Mouse (Mus musculus): ENCODE results near the gene Cnpy4. TPM values are rescaled to one million over a fixed set of nuclear protein-coding genes. Genes with fewer than 3 reads are reported as not detected.
"Not testable (repeated sequence)": the region's sequence is repeated elsewhere in the genome, so short reads cannot be mapped to it uniquely, and the experiment has no call there.

The Cnpy4 gene
- total RNA-seq, 2 experiments from 2014 or later = 13.0 to 29.3 TPM

- no peak for ATAC-seq (replicated peaks; ENCODE audit: low FRiP score, poor library complexity, severe bottlenecking)
Measured at GRCm38 (mm10) chr5:138195463-138195862, 8.2 kb downstream of the Cnpy4 start.

DNA sequence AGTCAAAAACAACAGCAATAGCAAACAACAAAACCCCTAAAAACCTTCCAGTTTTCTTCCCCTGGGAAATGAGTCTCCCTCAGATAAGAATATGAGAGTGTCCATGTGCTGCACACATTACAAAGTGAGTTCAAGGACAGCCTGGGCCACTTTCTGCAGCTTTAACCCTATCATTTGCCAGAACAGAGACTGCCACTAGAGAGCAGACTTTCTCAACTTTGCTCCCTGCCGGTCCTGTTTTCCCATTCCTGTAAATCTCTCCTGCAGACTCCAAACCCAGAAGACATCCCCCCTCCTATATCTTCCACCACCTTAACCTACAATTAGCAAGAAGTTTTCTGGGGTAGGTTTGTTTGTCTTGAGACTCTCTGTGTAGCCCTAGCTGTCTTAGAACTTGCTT is 12.3 kb downstream of the Cnpy4 start:
- ATAC-seq (replicated peaks; ENCODE audit: low FRiP score, poor library complexity, severe bottlenecking) = no peak

DNA sequence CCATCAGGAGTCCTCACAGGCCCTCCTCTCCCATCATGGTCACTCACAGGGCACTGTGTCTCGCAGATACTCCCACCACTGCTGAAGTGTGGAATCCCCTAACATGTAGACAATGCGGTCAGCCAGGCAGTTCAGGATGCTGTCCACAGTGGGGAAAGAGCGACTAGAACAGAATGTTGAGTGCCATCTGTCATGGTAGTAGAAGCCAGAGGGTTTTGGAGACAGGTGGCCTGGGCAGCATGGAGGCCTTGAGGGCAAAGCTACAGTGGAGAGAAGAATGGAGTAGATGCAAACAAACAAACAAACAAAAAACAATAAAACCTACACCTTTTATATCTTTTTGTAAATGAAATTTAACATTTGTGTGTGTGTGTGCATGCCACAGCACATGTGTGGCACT is 14.8 kb downstream of the Cnpy4 start:
- ATAC-seq (replicated peaks; ENCODE audit: low FRiP score, poor library complexity, severe bottlenecking) = no peak

GRCm38 (mm10) chr5:138207253-138207652 is 20.0 kb downstream of the Cnpy4 start:
- ATAC-seq (replicated peaks; ENCODE audit: low FRiP score, poor library complexity, severe bottlenecking) = no peak

- no peak for ATAC-seq (replicated peaks; ENCODE audit: low FRiP score, poor library complexity, severe bottlenecking)
Measured at GRCm38 (mm10) chr5:138207873-138208272, 20.6 kb downstream of the Cnpy4 start.

- ATAC-seq (replicated peaks; ENCODE audit: low FRiP score, poor library complexity, severe bottlenecking) = not testable (repeated sequence)
Measured at GRCm38 (mm10) chr5:138216632-138217031, 29.3 kb downstream of the Cnpy4 start.

- no peak for ATAC-seq (replicated peaks; ENCODE audit: low FRiP score, poor library complexity, severe bottlenecking)
Measured at GRCm38 (mm10) chr5:138219864-138220263, 32.6 kb downstream of the Cnpy4 start.

DNA sequence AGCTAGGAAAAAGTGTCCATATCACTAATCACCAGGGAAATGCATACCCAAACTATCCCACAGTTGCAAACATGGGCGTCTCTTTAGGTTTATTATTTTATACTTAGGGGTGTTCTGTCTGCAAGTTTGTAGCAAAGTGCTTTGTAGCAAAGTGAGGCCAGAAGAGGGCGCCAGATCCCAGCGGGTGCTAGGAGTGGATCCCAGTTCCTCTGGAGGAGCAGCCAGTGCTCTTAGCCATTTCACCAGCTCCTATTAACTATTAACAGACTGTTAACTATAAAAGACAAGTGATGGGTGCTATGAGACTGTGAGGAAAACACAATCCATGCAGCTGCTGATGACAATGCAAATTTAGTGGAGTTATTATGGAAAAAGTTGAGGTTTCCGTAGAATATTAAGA is 34.8 kb downstream of the Cnpy4 start:
- ATAC-seq (replicated peaks; ENCODE audit: low FRiP score, poor library complexity, severe bottlenecking) = 0 out of 2 replicates have a peak, but pooled peaks have one; percentile 57

- ATAC-seq (replicated peaks; ENCODE audit: low FRiP score, poor library complexity, severe bottlenecking) = no peak
Measured at GRCm38 (mm10) chr5:138223287-138223686, 36.0 kb downstream of the Cnpy4 start.

GRCm38 (mm10) chr5:138225700-138226099 is 38.4 kb downstream of the Cnpy4 start, which contains the start of gene Nxpe5:
Gene Nxpe5, plus strand, starts transcription at chr5:138225898.
- no peak for ATAC-seq (replicated peaks; ENCODE audit: low FRiP score, poor library complexity, severe bottlenecking)

GRCm38 (mm10) chr5:138226491-138226890 is 39.2 kb downstream of the Cnpy4 start:
- ATAC-seq (replicated peaks; ENCODE audit: low FRiP score, poor library complexity, severe bottlenecking) = no peak

DNA sequence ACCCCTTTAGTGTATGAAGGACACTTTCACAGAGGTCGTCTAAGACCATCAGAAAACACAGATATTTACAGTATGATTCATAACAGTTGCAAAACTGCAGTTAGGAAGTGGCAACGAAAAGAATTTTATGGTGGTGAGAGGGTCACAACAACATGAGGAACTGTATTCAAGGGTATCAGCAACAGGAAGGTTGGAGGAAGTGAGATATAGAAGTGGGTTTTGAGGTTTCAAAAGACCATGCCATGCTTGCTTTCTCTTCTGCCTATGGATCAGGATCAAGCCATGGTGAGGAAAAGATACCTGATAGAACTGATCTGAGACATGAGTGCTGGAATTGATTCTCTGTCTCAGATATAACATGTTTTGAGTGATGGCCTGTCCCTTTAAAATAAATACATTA is 40.1 kb downstream of the Cnpy4 start:
- no peak for ATAC-seq (replicated peaks; ENCODE audit: low FRiP score, poor library complexity, severe bottlenecking)

DNA sequence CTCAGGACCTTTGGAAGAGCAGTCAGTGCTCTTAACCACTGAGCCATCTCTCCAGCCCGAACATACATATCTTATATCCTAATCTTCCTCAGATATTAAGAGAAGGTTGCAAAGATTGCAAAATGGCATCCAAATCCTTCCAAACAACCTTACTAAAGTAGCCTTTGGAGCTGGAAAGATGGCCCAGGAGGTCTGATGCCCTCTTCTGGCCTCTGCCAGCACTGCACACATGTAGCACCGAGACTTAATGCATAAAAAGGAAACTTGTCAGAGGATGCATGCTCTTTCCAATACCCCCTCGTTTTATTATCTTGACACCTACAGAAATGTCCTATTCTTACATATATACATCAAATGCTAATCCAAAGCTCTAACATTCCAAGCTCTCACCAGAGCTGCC is 40.7 kb downstream of the Cnpy4 start:
- ATAC-seq (replicated peaks; ENCODE audit: low FRiP score, poor library complexity, severe bottlenecking) = peak; percentile 57; the same call in 1 of the 2 replicates

DNA sequence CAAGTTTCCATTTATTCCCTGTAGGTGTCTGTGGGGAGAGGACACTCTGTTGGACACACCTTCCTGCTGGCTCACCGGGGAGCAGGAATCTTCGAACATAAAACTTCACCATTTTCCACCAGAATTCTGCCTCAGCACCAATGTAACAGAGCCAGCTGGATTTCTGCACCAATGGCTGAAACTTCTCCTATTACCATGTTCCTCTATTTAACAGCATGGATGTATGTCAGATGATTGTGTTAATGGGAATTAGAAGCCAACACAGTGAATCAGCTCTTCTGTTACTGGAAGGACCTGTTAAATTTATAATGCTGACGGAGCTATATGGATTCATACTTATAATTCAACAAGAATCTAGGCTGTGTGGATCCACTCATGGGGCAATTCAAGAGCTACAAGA is 42.2 kb downstream of the Cnpy4 start:
- no peak for ATAC-seq (replicated peaks; ENCODE audit: low FRiP score, poor library complexity, severe bottlenecking)

DNA sequence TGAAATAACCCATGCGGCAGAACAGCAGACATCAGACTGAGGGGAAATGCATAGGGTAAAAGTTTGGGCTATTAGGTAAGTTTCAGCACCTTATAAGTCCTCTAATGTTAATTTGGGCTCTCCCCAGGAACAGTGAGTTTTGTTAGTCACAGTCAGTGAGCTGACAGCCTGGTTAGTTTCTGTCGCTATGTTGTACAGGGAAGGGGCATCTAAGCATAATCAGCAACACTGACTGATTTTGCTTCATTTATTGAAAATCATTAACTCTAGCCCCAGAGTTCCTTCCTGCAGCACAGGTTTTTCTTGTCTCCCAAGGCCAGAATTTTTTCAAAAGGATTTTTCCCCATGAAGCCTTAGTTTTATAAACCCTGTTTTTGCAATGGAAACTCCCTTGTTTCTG is 46.5 kb downstream of the Cnpy4 start:
- ATAC-seq (replicated peaks; ENCODE audit: low FRiP score, poor library complexity, severe bottlenecking) = no peak

DNA sequence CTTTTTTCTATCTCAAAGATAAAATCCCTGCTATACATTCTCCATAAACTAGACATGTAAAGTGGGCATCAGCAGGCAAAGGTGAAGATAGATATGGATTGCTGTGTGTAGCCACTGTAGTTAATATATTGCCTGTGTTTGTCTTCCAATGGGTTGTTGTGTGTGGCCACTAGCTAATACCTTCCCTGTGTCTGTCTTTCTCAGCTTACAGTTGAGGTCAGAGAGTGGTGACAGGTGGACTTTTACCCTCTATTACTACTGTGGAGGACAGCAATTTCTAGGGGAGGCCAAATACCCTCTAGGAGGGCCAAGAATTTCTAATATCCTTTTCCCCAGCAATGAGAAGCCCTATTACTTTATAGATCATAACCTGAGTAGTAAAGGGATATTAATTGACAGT is 46.9 kb downstream of the Cnpy4 start:
- ATAC-seq (replicated peaks; ENCODE audit: low FRiP score, poor library complexity, severe bottlenecking) = no peak

DNA sequence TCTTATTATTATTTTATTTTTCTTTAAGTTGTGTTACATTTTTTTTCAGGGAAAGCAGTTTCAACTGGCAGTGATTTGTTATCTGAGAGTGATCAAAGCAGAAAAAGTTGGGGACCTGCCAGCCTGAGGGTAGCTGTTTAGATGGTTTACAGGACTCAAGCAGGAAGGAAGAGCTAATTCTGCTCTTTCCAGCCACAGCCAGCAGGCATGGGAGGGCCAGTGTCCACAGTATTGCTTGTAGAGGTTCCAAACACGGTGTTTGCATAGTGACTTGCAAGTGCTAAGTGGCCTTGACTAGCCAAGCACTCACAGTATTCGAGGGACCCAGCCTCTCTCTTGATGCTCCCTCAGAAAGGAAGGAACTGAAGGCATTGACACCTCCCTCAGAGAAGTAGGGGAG is 54.2 kb downstream of the Cnpy4 start:
- ATAC-seq (replicated peaks; ENCODE audit: low FRiP score, poor library complexity, severe bottlenecking) = no peak

Other genes with a start within 250 kb of the Cnpy4 start
- gene Gjc3, start 224.4 kb upstream of the Cnpy4 start, total RNA-seq (2015; ENCODE audit: low replicate concordance) = not detected in 2 replicates
- gene Gjc3, start 224.4 kb upstream of the Cnpy4 start, total RNA-seq (2017; ENCODE audit: low replicate concordance) = not detected in 2 replicates
- not detected in 2 replicates for gene Azgp1, start 206.0 kb upstream of the Cnpy4 start, total RNA-seq (2015; ENCODE audit: low replicate concordance)
- gene Azgp1, start 206.0 kb upstream of the Cnpy4 start, total RNA-seq (2017; ENCODE audit: low replicate concordance) = not detected in 2 replicates
- not detected in 2 replicates for gene Smok3a, start 166.2 kb upstream of the Cnpy4 start, total RNA-seq (2015; ENCODE audit: low replicate concordance)
- gene Smok3a, start 166.2 kb upstream of the Cnpy4 start, total RNA-seq (2017; ENCODE audit: low replicate concordance) = not detected in 2 replicates
- not detected in 2 replicates for gene Smok3b, start 166.1 kb upstream of the Cnpy4 start, total RNA-seq (2015; ENCODE audit: low replicate concordance)
- gene Smok3b, start 166.1 kb upstream of the Cnpy4 start, total RNA-seq (2017; ENCODE audit: low replicate concordance) = not detected in 2 replicates
- not detected in 2 replicates for gene Smok3c, start 134.3 kb upstream of the Cnpy4 start, total RNA-seq (2015; ENCODE audit: low replicate concordance)
- gene Smok3c, start 134.3 kb upstream of the Cnpy4 start, total RNA-seq (2017; ENCODE audit: low replicate concordance) = not detected in 2 replicates
- gene Zkscan1, start 102.4 kb upstream of the Cnpy4 start, total RNA-seq (2015; ENCODE audit: low replicate concordance) = 12.6 and 20.5 TPM in 2 replicates
- 14.4 and 16.7 TPM in 2 replicates for gene Zkscan1, start 102.4 kb upstream of the Cnpy4 start, total RNA-seq (2017; ENCODE audit: low replicate concordance)
- gene Zscan21, start 70.6 kb upstream of the Cnpy4 start, total RNA-seq (2015; ENCODE audit: low replicate concordance) = 14.7 and 16.6 TPM in 2 replicates
- gene Zscan21, start 70.6 kb upstream of the Cnpy4 start, total RNA-seq (2017; ENCODE audit: low replicate concordance) = 5.7 and 12.6 TPM in 2 replicates
- gene Zfp113, start 31.7 kb upstream of the Cnpy4 start, total RNA-seq (2015; ENCODE audit: low replicate concordance) = 3.4 and 8.6 TPM in 2 replicates
- 2.0 and 4.1 TPM in 2 replicates for gene Zfp113, start 31.7 kb upstream of the Cnpy4 start, total RNA-seq (2017; ENCODE audit: low replicate concordance)
- 34.2 and 54.1 TPM in 2 replicates for gene Cops6, start 26.4 kb upstream of the Cnpy4 start, total RNA-seq (2015; ENCODE audit: low replicate concordance)
- 10.1 and 22.2 TPM in 2 replicates for gene Cops6, start 26.4 kb upstream of the Cnpy4 start, total RNA-seq (2017; ENCODE audit: low replicate concordance)
- gene Ap4m1, start 15.5 kb upstream of the Cnpy4 start, total RNA-seq (2015; ENCODE audit: low replicate concordance) = 9.6 and 16.2 TPM in 2 replicates
- gene Ap4m1, start 15.5 kb upstream of the Cnpy4 start, total RNA-seq (2017; ENCODE audit: low replicate concordance) = 18.1 and 19.4 TPM in 2 replicates
- gene Mcm7, start 15.1 kb upstream of the Cnpy4 start, total RNA-seq (2015; ENCODE audit: low replicate concordance) = 218 and 223 TPM in 2 replicates
- gene Mcm7, start 15.1 kb upstream of the Cnpy4 start, total RNA-seq (2017; ENCODE audit: low replicate concordance) = 304 and 424 TPM in 2 replicates
- gene Taf6, start within 50 bp of the Cnpy4 start, total RNA-seq (2015; ENCODE audit: low replicate concordance) = 40.4 and 42.3 TPM in 2 replicates
- 21.8 and 30.3 TPM in 2 replicates for gene Taf6, start within 50 bp of the Cnpy4 start, total RNA-seq (2017; ENCODE audit: low replicate concordance)
- 0.72 TPM in 1 of 2 replicates, not detected in the other for gene Mblac1, start 6.8 kb downstream of the Cnpy4 start, total RNA-seq (2015; ENCODE audit: low replicate concordance)
- 0.53 and 1.4 TPM in 2 replicates for gene Mblac1, start 6.8 kb downstream of the Cnpy4 start, total RNA-seq (2017; ENCODE audit: low replicate concordance)
- gene Nxpe5, start 38.4 kb downstream of the Cnpy4 start, total RNA-seq (2015; ENCODE audit: low replicate concordance) = 0.84 and 1.1 TPM in 2 replicates
- 0.39 TPM in 1 of 2 replicates, not detected in the other for gene Nxpe5, start 38.4 kb downstream of the Cnpy4 start, total RNA-seq (2017; ENCODE audit: low replicate concordance)
- gene Lamtor4, start 68.0 kb downstream of the Cnpy4 start, total RNA-seq (2015; ENCODE audit: low replicate concordance) = 22.3 and 26.4 TPM in 2 replicates
- gene Lamtor4, start 68.0 kb downstream of the Cnpy4 start, total RNA-seq (2017; ENCODE audit: low replicate concordance) = 4.6 and 5.4 TPM in 2 replicates
- gene BC037034, start 76.5 kb downstream of the Cnpy4 start, total RNA-seq (2015; ENCODE audit: low replicate concordance) = 15.5 and 16.8 TPM in 2 replicates
- gene BC037034, start 76.5 kb downstream of the Cnpy4 start, total RNA-seq (2017; ENCODE audit: low replicate concordance) = 7.6 and 8.9 TPM in 2 replicates
- not detected in 2 replicates for gene Gal3st4, start 85.4 kb downstream of the Cnpy4 start, total RNA-seq (2015; ENCODE audit: low replicate concordance)
- gene Gal3st4, start 85.4 kb downstream of the Cnpy4 start, total RNA-seq (2017; ENCODE audit: low replicate concordance) = not detected in 2 replicates
- gene Gm43720, start 92.5 kb downstream of the Cnpy4 start, total RNA-seq (2015; ENCODE audit: low replicate concordance) = not detected in 2 replicates
- not detected in 2 replicates for gene Gm43720, start 92.5 kb downstream of the Cnpy4 start, total RNA-seq (2017; ENCODE audit: low replicate concordance)
- not detected in 2 replicates for gene Gpc2, start 92.5 kb downstream of the Cnpy4 start, total RNA-seq (2015; ENCODE audit: low replicate concordance)
- 0.39 TPM in 1 of 2 replicates, not detected in the other for gene Gpc2, start 92.5 kb downstream of the Cnpy4 start, total RNA-seq (2017; ENCODE audit: low replicate concordance)
- gene Stag3, start 92.8 kb downstream of the Cnpy4 start, total RNA-seq (2015; ENCODE audit: low replicate concordance) = 52.4 and 92.6 TPM in 2 replicates
- 51.5 and 56.2 TPM in 2 replicates for gene Stag3, start 92.8 kb downstream of the Cnpy4 start, total RNA-seq (2017; ENCODE audit: low replicate concordance)
- gene Pvrig, start 154.5 kb downstream of the Cnpy4 start, total RNA-seq (2015; ENCODE audit: low replicate concordance) = not detected in 2 replicates
- not detected in 2 replicates for gene Pvrig, start 154.5 kb downstream of the Cnpy4 start, total RNA-seq (2017; ENCODE audit: low replicate concordance)